Mouse (Mus musculus) bone marrow, adult 2 months (tissue): ENCODE results near the gene Myef2.

Experiments used
- CTCF ChIP-seq: fragments of 200-500 bp; IDR thresholded peaks from 2 replicates; pipeline ENCODE4 v1.5.1; 2011; ENCODE audit warnings: low read length, control low read depth; ENCODE audit not compliant: control insufficient read depth, insufficient read depth
- POLR2A ChIP-seq: fragments of 200-500 bp; IDR thresholded peaks from 2 replicates; pipeline ENCODE4 v1.6.1; 2011; ENCODE audit warnings: low read depth, mild to moderate bottlenecking, control low read depth, low read length, borderline replicate concordance; ENCODE audit not compliant: control insufficient read depth

DNA sequence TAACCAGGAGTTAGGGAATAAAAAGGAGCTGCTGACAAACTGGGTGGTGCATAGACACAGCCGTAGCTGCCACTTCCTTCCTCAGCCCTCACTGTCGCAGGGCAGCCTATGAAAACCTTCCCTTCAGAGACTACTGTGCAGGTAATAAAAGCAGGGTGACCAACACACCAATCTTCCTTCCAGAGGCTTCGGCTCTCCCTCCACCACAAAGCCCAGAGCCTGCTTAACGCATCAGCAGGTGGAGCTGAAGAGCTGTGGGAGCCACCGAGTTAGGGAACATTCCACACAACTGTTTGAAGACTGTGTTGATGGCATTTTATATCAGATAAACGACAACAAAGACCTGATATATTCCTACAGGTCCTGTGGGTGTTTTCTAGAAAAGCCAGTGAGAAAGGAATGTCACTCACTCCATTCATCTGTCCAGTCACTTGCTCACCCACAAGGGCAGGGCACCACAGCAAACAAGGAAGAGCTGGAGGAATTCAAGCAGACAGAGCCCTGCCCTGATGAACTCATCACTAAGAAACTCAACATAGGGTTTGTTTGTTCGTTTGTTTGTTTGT lies 66.1 kb downstream of the Myef2 start:
- no peak for TF ChIP-seq CTCF
- no peak for TF ChIP-seq POLR2A
